Mouse (Mus musculus): ENCODE data around the gene Ankrd11. TPM values are rescaled to one million over a fixed set of nuclear protein-coding genes. Genes with fewer than 3 reads are reported as not detected.

The Ankrd11 gene
- total RNA-seq (2023), result 131 and 198 TPM in 2 replicates

GRCm38 (mm10) chr8:123042158-123042973 is at the start of gene Ankrd11:
Gene Ankrd11 (minus strand): TSS chr8:123042277.

GRCm38 (mm10) chr8:123062721-123063120 is 20.6 kb upstream of the Ankrd11 start, which contains the start of gene Spg7:
Gene Spg7 (plus strand): TSS chr8:123062942.

DNA sequence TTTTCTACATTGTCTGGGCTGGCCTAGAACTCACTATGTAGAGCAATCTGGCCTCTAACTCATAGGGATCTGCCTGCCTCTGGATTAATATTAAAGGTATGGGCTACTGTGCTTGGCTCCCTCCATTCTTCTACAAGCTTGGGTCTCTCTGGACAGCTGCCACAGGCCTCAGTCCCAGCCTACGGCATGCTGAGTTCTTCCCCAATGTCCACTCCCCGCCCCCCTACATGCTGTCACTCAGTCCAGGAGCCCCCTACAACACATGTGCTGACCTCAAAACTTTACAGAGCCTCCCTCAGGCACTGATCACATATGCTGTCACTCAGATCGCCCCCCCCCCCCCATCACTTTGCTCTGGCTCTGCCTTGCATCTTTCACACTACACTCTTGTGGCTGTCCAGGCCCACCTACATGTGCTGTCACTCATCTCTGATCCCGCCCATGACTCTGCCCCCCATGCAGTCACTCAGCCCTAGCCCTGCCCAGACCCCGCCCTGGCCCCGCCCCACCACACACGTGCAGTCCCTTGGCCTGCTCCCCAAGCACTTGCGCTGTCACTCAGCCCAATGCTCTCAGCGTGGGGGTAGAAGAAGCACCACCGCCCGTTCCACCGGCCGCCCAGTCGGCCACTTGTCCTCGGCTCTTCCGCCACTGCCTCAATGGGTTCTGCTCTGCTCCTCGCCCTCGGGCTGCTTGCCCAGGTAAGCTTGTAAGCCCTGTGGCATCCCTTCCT is 194.1 kb downstream of the Ankrd11 start, which contains the start of gene Cdh15:
Gene Cdh15 (plus strand): TSS at position 138 of the 733 bp plus-strand sequence.

Other genes with a start within 250 kb of the Ankrd11 start
- gene Cdh15, start 194.3 kb downstream of the Ankrd11 start, total RNA-seq (2023), result not detected in 2 replicates
- 28.2 and 36.5 TPM in 2 replicates for gene Spg7, start 20.7 kb upstream of the Ankrd11 start, total RNA-seq (2023)
- 294 and 314 TPM in 2 replicates for gene Rpl13, start 60.1 kb upstream of the Ankrd11 start, total RNA-seq (2023)
- 0.19 TPM in 1 of 2 replicates, not detected in the other for gene Cpne7, start 75.1 kb upstream of the Ankrd11 start, total RNA-seq (2023)
- not detected in 2 replicates for gene Sult5a1, start 116.0 kb upstream of the Ankrd11 start, total RNA-seq (2023)
- gene Dpep1, start 144.0 kb upstream of the Ankrd11 start, total RNA-seq (2023), result not detected in 2 replicates
- gene Chmp1a, start 170.5 kb upstream of the Ankrd11 start, total RNA-seq (2023), result 64.2 and 98.8 TPM in 2 replicates
- gene Spata33, start 170.6 kb upstream of the Ankrd11 start, total RNA-seq (2023), result not detected in 2 replicates
- gene Cdk10, start 182.6 kb upstream of the Ankrd11 start, total RNA-seq (2023), result 17.9 and 19.0 TPM in 2 replicates
- gene Spata2l, start 194.0 kb upstream of the Ankrd11 start, total RNA-seq (2023), result 6.8 and 7.3 TPM in 2 replicates
- 29.9 and 40.8 TPM in 2 replicates for gene Zfp276, start 211.9 kb upstream of the Ankrd11 start, total RNA-seq (2023)
- gene Vps9d1, start 212.1 kb upstream of the Ankrd11 start, total RNA-seq (2023), result 49.8 and 50.6 TPM in 2 replicates

Data from neutrophil, adult 65 days (primary cell).